Mouse (Mus musculus): ENCODE data around the gene Rer1. TPM values are rescaled to one million over a fixed set of nuclear protein-coding genes. Genes with fewer than 3 reads are reported as not detected.
A peak's percentile ranks its signal among the peaks of the same experiment; 100 is the strongest.

Gene Rer1
- 161 and 163 TPM in 2 replicates for polyA plus RNA-seq (2014; fragmentation: Nextera tagmentation; extraction: Ambion mirVana)

DNA sequence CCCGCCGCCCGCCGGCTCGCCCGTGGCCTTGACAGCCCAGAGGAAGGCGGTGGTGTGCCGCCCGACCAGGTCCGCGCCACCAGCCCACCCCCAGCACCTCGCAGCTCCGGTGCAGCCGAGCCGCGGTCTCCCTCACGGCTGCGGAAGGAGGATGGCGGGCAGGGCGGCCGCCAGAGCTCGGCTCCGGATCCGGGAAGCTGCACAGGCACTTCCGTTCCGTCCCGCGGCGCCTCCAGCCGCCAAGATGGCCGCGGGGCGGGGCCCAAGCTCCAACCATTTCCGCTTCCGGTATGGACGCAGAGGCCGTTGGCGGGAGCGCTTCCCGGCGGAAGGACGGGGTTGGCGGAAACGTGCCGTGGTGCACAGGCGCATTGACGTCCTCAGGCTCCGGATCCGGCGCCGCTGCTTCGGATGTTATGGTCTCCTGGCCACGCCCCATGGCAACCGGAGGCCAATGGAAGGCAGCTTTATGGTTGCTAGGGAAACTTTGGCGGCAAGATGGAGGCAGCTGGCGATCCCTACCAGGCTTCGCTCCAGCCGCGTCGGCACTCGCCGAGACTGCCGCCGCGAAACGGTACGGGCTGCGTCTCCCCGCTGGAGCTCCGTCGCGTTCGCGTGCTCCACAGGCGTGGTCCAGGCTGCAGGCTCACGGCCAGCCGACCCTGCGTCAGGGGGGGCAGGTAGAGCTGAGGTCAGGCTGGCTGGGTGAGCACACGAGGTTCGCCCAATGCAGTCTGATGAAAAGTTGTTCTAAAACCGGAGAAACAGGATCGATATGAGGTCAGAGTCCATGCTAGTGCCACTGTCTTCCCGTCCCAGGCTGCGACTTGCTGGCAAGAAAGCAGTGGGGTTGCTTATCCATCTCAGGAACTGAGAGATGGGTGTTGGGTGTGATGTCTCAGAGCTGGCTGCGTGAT lies at the start of gene Rer1, which contains the start of gene Morn1:
Gene Rer1, minus strand, starts transcription at position 275 of the 917 bp plus-strand sequence.
Gene Morn1, plus strand, starts transcription at position 470 of the 917 bp plus-strand sequence.
- no peaks in the 10 kb centered on the region for H3K9me3 ChIP-seq (replicated peaks; ENCODE audit: control insufficient read depth, low read length)

DNA sequence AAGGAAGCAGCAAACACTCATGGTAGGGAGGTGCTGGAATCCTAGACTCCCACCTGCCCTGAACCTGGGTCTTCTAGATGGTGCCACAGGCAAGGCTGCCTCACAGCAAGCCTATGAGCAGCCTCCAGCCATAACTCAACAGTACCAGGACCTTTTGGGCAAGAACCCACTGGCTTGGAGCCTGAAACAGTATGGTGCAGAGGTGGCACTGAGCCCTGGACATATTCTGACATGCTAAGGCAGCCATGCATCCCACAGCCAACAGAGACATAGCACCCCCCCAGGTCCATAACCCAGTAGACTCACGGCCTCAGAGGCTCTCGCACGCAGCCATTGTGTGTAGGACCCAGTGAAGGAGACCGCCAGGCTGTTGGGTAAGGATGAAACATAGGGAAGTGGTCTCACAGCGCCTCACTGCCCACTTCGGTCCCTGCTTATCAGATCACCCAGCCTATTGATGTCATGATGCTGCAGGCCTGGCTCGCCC lies 48.5 kb upstream of the Rer1 start:
- no peaks in the 10 kb centered on the region for H3K36me3 ChIP-seq (ENCODE audit: control insufficient read depth, insufficient read depth, low read length)
- H3K4me1 ChIP-seq (ENCODE audit: control insufficient read depth, insufficient read depth, low read length), result peaks cover 22% of the 10 kb centered on the region
- H3K27me3 ChIP-seq (replicated peaks; ENCODE audit: control insufficient read depth, insufficient read depth, low read length), result no peaks in the 10 kb centered on the region
- 83% methylated on average over 7 of the region's 7 CpGs for WGBS
- no peak overlapping the region for H3K4me2 ChIP-seq (ENCODE audit: low read length)
- H3K9me3 ChIP-seq (replicated peaks; ENCODE audit: control insufficient read depth, low read length), result no peaks in the 10 kb centered on the region
- no peak overlapping the region for H3K9ac ChIP-seq (ENCODE audit: low read length)
- H3K4me3 ChIP-seq (ENCODE audit: low read depth, low read length), result no peak overlapping the region
- ATAC-seq (no peak), DNase-seq (ENCODE audit: low spot score) (no peak)
- no peak overlapping the region for H3K27ac ChIP-seq (ENCODE audit: low read depth, low read length)

More for the DNA sequence above, at the start of gene Rer1, which contains the start of gene Morn1:
- peak within 1 kb of the TSS; percentile 88 for H3K4me3 ChIP-seq (ENCODE audit: low read depth, low read length)
- ATAC-seq (peak; percentile 98), DNase-seq (ENCODE audit: low spot score) (peak; percentile 100)
- H3K9ac ChIP-seq (ENCODE audit: low read length), result peak within 1 kb of the TSS; percentile 87
- peak within 1 kb of the TSS; percentile 94 for H3K4me2 ChIP-seq (ENCODE audit: low read length)
- no peaks in the 10 kb centered on the region for H3K27me3 ChIP-seq (replicated peaks; ENCODE audit: control insufficient read depth, insufficient read depth, low read length)
- WGBS, result under 1% methylated on average over 67 of the region's 85 CpGs
- H3K36me3 ChIP-seq (ENCODE audit: control insufficient read depth, insufficient read depth, low read length), result peaks cover 33% of the 10 kb centered on the region
- H3K4me1 ChIP-seq (ENCODE audit: control insufficient read depth, insufficient read depth, low read length), result peaks cover 11% of the 10 kb centered on the region
- H3K27ac ChIP-seq (ENCODE audit: low read depth, low read length), result peak within 1 kb of the TSS; percentile 90

DNA sequence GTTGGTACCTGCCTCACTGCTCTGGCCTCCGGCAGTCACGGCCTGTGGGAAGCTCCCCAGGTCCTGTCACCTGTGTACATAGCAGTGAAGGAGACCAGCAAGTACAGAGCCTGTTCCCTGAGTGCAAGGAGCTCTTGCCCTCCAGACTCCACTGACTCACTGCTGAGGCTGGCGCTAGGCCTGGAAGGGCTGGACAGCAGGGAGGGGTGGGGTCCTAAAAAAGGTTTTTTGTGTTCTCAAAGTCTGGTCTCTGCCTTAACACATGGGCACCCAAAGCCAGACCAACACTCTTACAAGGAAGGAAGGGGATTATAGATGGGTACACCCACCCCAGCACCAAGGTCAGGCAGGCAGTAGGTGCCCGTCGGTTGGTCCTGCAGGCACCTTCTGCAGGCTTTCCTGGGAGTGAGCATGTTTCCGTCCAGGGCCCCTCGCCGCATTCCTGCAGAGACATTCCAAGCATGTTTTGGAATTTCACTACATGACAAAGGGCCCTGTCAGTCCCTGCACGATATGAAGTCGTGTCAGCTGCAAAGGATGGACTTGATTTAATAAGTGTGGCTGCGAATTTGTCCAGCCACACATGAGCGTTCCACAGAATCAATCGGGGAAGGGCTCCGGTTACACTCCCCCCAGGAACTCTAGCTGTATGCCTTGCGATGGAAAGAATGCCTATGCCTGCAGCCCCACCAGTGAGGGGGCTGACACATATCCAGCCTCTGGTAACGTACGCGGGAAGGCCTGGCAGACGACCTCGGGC lies 47.7 kb upstream of the Rer1 start:
- ATAC-seq (no peak), DNase-seq (ENCODE audit: low spot score) (no peak)
- peak overlapping the region; percentile 63; the same call in 1 of the 2 replicates for H3K27ac ChIP-seq (ENCODE audit: low read depth, low read length)
- 0 out of 2 replicates have a peak overlapping the region, but pooled peaks have one; percentile 32 for H3K9ac ChIP-seq (ENCODE audit: low read length)
- H3K4me1 ChIP-seq (ENCODE audit: control insufficient read depth, insufficient read depth, low read length), result peaks cover 29% of the 10 kb centered on the region
- H3K4me3 ChIP-seq (ENCODE audit: low read depth, low read length), result no peak overlapping the region
- H3K4me2 ChIP-seq (ENCODE audit: low read length), result no peak overlapping the region
- no peaks in the 10 kb centered on the region for H3K36me3 ChIP-seq (ENCODE audit: control insufficient read depth, insufficient read depth, low read length)
- H3K9me3 ChIP-seq (replicated peaks; ENCODE audit: control insufficient read depth, low read length), result no peaks in the 10 kb centered on the region
- H3K27me3 ChIP-seq (replicated peaks; ENCODE audit: control insufficient read depth, insufficient read depth, low read length), result no peaks in the 10 kb centered on the region
- WGBS, result 51% methylated on average over 20 of the region's 20 CpGs

DNA sequence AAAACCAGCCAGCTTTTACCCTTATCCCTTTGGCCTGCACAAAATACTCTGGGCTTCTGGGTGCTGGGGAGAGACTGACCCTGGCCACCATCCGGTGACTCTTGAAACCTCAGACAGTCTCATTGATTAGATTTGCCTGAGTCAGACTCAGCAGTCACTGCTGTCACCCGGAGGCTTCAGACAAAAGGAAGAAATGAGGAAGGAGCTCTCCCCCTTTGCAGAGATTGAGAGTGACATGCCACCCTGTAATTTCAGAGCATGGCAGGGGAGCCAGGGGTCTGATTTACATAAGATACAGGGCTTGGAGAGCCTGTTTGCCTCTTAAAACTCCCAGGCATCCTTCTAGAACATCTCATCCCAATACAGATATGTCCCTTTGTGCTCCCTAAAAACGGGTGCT lies 47.0 kb upstream of the Rer1 start:
- H3K36me3 ChIP-seq (ENCODE audit: control insufficient read depth, insufficient read depth, low read length), result no peaks in the 10 kb centered on the region
- H3K27me3 ChIP-seq (replicated peaks; ENCODE audit: control insufficient read depth, insufficient read depth, low read length), result no peaks in the 10 kb centered on the region
- no peak overlapping the region for H3K4me2 ChIP-seq (ENCODE audit: low read length)
- peak overlapping the region; percentile 63; the same call in 1 of the 2 replicates for H3K27ac ChIP-seq (ENCODE audit: low read depth, low read length)
- 29% methylated on average over 3 of the region's 3 CpGs for WGBS
- H3K4me3 ChIP-seq (ENCODE audit: low read depth, low read length), result no peak overlapping the region
- peaks cover 29% of the 10 kb centered on the region for H3K4me1 ChIP-seq (ENCODE audit: control insufficient read depth, insufficient read depth, low read length)
- H3K9me3 ChIP-seq (replicated peaks; ENCODE audit: control insufficient read depth, low read length), result no peaks in the 10 kb centered on the region
- 0 out of 2 replicates have a peak overlapping the region, but pooled peaks have one; percentile 32 for H3K9ac ChIP-seq (ENCODE audit: low read length)
- no peak for ATAC-seq
- peak; percentile 44 for DNase-seq (ENCODE audit: low spot score)

DNA sequence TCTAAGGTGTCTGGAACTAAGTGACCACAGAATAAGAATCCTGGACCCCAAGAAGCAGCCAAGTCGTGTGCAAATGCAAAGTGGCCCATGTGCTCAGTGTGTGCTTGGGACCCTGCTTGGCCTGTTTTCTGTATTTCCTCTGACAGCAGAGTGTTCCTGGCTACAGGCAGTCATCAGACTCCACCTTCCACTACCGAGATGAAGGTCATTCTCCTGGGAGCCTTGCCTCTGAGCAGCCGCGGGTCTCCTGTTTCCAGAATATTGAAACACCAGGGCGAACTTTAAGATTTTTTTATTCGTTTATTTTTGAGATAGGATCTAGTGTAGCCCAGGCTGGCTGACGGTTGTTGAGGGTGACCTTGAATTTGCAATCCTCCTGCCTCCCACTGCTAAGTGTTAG lies 44.4 kb upstream of the Rer1 start:
- H3K4me1 ChIP-seq (ENCODE audit: control insufficient read depth, insufficient read depth, low read length), result peaks cover 28% of the 10 kb centered on the region
- ATAC-seq (peak; percentile 19; the same call in 1 of the 2 replicates), DNase-seq (ENCODE audit: low spot score) (no peak)
- no peaks in the 10 kb centered on the region for H3K27me3 ChIP-seq (replicated peaks; ENCODE audit: control insufficient read depth, insufficient read depth, low read length)
- no peaks in the 10 kb centered on the region for H3K9me3 ChIP-seq (replicated peaks; ENCODE audit: control insufficient read depth, low read length)
- WGBS, result 84% methylated on average over 7 of the region's 7 CpGs
- no peak overlapping the region for H3K4me2 ChIP-seq (ENCODE audit: low read length)
- no peaks in the 10 kb centered on the region for H3K36me3 ChIP-seq (ENCODE audit: control insufficient read depth, insufficient read depth, low read length)
- H3K4me3 ChIP-seq (ENCODE audit: low read depth, low read length), result no peak overlapping the region
- H3K27ac ChIP-seq (ENCODE audit: low read depth, low read length), result peak overlapping the region; percentile 35
- no peak overlapping the region for H3K9ac ChIP-seq (ENCODE audit: low read length)

DNA sequence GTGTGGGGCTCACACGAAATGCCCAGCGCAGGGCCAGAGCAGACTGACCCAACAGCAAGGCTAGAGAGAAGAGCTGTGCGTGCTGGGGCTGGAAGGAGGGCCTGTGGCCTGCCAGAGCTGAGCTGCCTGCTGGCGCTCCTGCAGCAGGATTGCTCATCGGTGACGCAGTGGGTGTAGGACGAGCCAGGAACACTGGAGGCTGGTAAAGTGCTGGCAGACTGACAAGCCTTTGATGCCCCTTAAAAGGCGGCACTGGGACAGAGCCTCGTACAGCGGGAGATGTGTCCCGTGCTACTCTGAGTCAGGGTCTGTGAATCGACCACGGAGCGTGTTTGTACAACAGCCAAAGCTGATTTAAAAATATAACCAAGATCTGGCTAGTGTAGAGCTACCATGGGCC lies 43.8 kb upstream of the Rer1 start:
- DNase-seq (ENCODE audit: low spot score), result peak; percentile 95
- peak; percentile 87 for ATAC-seq
- Histone ChIP-seq H3K9me3 (replicated peaks; ENCODE audit: control insufficient read depth, low read length) (no peaks in the 10 kb centered on the region), H3K4me2 (ENCODE audit: low read length) (no peak overlapping the region), H3K36me3 (ENCODE audit: control insufficient read depth, insufficient read depth, low read length) (no peaks in the 10 kb centered on the region), H3K27ac (ENCODE audit: low read depth, low read length) (peak overlapping the region; percentile 46; the same call in 1 of the 2 replicates), H3K27me3 (replicated peaks; ENCODE audit: control insufficient read depth, insufficient read depth, low read length) (no peaks in the 10 kb centered on the region), H3K4me1 (ENCODE audit: control insufficient read depth, insufficient read depth, low read length) (peaks cover 26% of the 10 kb centered on the region), H3K4me3 (ENCODE audit: low read depth, low read length) (no peak overlapping the region), H3K9ac (ENCODE audit: low read length) (peak overlapping the region; percentile 29; the same call in 1 of the 2 replicates)
- WGBS, result 45% methylated on average over 14 of the region's 14 CpGs

DNA sequence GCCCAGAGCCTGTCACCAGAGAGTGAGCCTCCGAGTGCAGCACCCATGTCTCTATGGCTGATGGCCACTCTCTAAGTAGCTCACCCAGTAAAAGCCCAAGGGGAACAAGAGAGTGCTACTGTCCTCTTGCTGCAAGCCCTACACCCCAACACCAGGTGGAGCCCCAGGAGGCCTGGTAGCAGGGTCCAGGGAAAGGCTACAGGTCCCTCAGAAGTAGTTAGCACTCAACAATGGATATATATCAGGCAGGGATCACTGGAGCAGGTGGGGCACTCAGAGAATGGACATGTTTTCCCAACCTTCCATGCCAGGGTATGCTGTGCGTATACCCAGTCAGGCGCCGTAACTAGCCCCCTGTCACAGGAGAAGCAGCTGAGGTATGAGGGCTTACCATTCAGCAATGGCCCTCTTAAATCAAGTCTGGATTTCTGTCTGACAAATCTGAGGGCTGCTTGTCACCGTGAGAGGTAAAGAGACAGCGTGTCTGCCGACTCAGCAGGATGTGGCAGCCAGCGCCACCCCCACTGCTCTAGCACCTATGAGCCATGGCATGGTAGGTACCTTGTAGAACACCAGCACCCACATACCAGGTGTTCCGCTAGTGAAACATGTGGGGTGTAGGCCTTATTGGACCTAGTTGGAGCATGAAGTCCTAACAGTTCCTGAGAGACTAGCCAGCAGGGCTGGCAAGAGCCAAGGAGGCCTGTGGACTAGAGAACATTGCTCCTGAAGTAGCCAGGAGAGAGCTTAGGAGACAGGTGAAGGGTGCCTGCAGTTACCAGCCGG lies 43.1 kb upstream of the Rer1 start:
- peak overlapping the region; percentile 46; the same call in 1 of the 2 replicates for H3K27ac ChIP-seq (ENCODE audit: low read depth, low read length)
- peaks cover 26% of the 10 kb centered on the region for H3K4me1 ChIP-seq (ENCODE audit: control insufficient read depth, insufficient read depth, low read length)

DNA sequence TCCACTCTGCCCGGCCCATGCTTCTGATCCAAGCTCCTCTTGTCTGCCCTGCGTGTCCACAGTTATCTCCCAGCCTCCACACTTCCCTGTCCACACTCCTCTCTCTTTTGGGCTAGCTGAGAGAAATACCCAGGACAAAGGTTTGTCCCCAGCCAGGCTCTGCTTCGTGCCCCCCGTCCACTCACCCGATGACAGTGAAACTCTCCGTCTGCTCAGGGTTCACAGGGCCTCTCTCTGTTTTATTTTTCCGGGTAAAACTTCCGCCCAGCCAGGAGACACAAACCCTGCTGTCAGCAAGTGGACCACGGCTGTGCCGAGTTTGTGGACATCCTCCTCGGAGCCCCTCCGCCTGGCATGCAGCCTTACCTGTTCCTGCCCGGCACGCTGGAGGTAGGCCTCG lies 42.2 kb upstream of the Rer1 start:
- Histone ChIP-seq H3K36me3 (ENCODE audit: control insufficient read depth, insufficient read depth, low read length) (no peaks in the 10 kb centered on the region), H3K9ac (ENCODE audit: low read length) (no peak overlapping the region), H3K9me3 (replicated peaks; ENCODE audit: control insufficient read depth, low read length) (no peaks in the 10 kb centered on the region), H3K4me1 (ENCODE audit: control insufficient read depth, insufficient read depth, low read length) (peaks cover 17% of the 10 kb centered on the region), H3K4me2 (ENCODE audit: low read length) (no peak overlapping the region), H3K27me3 (replicated peaks; ENCODE audit: control insufficient read depth, insufficient read depth, low read length) (no peaks in the 10 kb centered on the region), H3K4me3 (ENCODE audit: low read depth, low read length) (no peak overlapping the region), H3K27ac (ENCODE audit: low read depth, low read length) (no peak overlapping the region)
- 92% methylated on average over 15 of the region's 15 CpGs for WGBS
- no peak for DNase-seq (ENCODE audit: low spot score)
- no peak for ATAC-seq

More for the DNA sequence above, 43.1 kb upstream of the Rer1 start:
- Histone ChIP-seq H3K27me3 (replicated peaks; ENCODE audit: control insufficient read depth, insufficient read depth, low read length) (no peaks in the 10 kb centered on the region), H3K4me3 (ENCODE audit: low read depth, low read length) (no peak overlapping the region), H3K9ac (ENCODE audit: low read length) (peak overlapping the region; percentile 29), H3K9me3 (replicated peaks; ENCODE audit: control insufficient read depth, low read length) (no peaks in the 10 kb centered on the region), H3K4me2 (ENCODE audit: low read length) (no peak overlapping the region), H3K36me3 (ENCODE audit: control insufficient read depth, insufficient read depth, low read length) (no peaks in the 10 kb centered on the region)
- WGBS, result 91% methylated on average over 10 of the region's 10 CpGs
- no peak for ATAC-seq
- DNase-seq (ENCODE audit: low spot score), result no peak
